Mouse (Mus musculus): ENCODE measurements around the gene Hist1h2bb. TPM values are rescaled to one million over a fixed set of nuclear protein-coding genes. Genes with fewer than 3 reads are reported as not detected.
"Not testable (repeated sequence)": the region's sequence is repeated elsewhere in the genome, so short reads cannot be mapped to it uniquely, and the experiment has no call there.

Gene Hist1h2bb
- total RNA-seq, 2 experiments from 2014 or later = 79.4 to 1,638 TPM

GRCm38 (mm10) chr13:23760972-23761864 lies 14.7 kb downstream of the Hist1h2bb start, which contains the start of gene Hist1h4a:
Gene Hist1h4a, minus strand, starts transcription at chr13:23761230.
- peak; percentile 29 for ATAC-seq (replicated peaks; ENCODE audit: low FRiP score, poor library complexity, severe bottlenecking)

- ATAC-seq (replicated peaks; ENCODE audit: low FRiP score, poor library complexity, severe bottlenecking) = peak; percentile 61
Measured at GRCm38 (mm10) chr13:23761871-23762821, 15.6 kb downstream of the Hist1h2bb start, which contains the start of gene Hist1h3a. Gene Hist1h3a, minus strand, starts transcription at chr13:23762386.

- ATAC-seq (replicated peaks; ENCODE audit: low FRiP score, poor library complexity, severe bottlenecking) = no peak
Measured at GRCm38 (mm10) chr13:23763242-23763585, 16.7 kb downstream of the Hist1h2bb start.

- peak; percentile 65 for ATAC-seq (replicated peaks; ENCODE audit: low FRiP score, poor library complexity, severe bottlenecking)
Measured at GRCm38 (mm10) chr13:23763586-23764323, 17.2 kb downstream of the Hist1h2bb start, which contains the start of gene Hist1h1a. Gene Hist1h1a, plus strand, starts transcription at chr13:23763666.

- peak; percentile 27; the same call in 1 of the 2 replicates for ATAC-seq (replicated peaks; ENCODE audit: low FRiP score, poor library complexity, severe bottlenecking)
Measured at GRCm38 (mm10) chr13:23764324-23765171, 18.0 kb downstream of the Hist1h2bb start.

- ATAC-seq (replicated peaks; ENCODE audit: low FRiP score, poor library complexity, severe bottlenecking) = no peak
Measured at GRCm38 (mm10) chr13:23765172-23765513, 18.6 kb downstream of the Hist1h2bb start.

- no peak for ATAC-seq (replicated peaks; ENCODE audit: low FRiP score, poor library complexity, severe bottlenecking)
Measured at GRCm38 (mm10) chr13:23766772-23767171, 20.2 kb downstream of the Hist1h2bb start.

- ATAC-seq (replicated peaks; ENCODE audit: low FRiP score, poor library complexity, severe bottlenecking) = no peak
Measured at GRCm38 (mm10) chr13:23768834-23769397, 22.4 kb downstream of the Hist1h2bb start.

- not testable (repeated sequence) for ATAC-seq (replicated peaks; ENCODE audit: low FRiP score, poor library complexity, severe bottlenecking)
Measured at GRCm38 (mm10) chr13:23769613-23770012, 23.1 kb downstream of the Hist1h2bb start, which contains the start of gene Trim38. Gene Trim38, plus strand, starts transcription at chr13:23769913.

GRCm38 (mm10) chr13:23772561-23773313 lies 26.2 kb downstream of the Hist1h2bb start:
- ATAC-seq (replicated peaks; ENCODE audit: low FRiP score, poor library complexity, severe bottlenecking) = peak; percentile 98

GRCm38 (mm10) chr13:23778339-23778738 lies 31.8 kb downstream of the Hist1h2bb start:
- 0 out of 2 replicates have a peak, but pooled peaks have one; percentile 53 for ATAC-seq (replicated peaks; ENCODE audit: low FRiP score, poor library complexity, severe bottlenecking)

GRCm38 (mm10) chr13:23779025-23779424 lies 32.5 kb downstream of the Hist1h2bb start:
- ATAC-seq (replicated peaks; ENCODE audit: low FRiP score, poor library complexity, severe bottlenecking) = no peak

- peak; percentile 87 for ATAC-seq (replicated peaks; ENCODE audit: low FRiP score, poor library complexity, severe bottlenecking)
Measured at GRCm38 (mm10) chr13:23792520-23792919, 46.0 kb downstream of the Hist1h2bb start.

Other genes with a start within 250 kb of the Hist1h2bb start
Only the 30 nearest of the 37 such genes appear.
- 14.6 and 16.7 TPM in 2 replicates for gene Hist1h1d, start 193.5 kb upstream of the Hist1h2bb start, total RNA-seq (2015; ENCODE audit: low replicate concordance)
- 170 and 238 TPM in 2 replicates for gene Hist1h1d, start 193.5 kb upstream of the Hist1h2bb start, total RNA-seq (2017; ENCODE audit: low replicate concordance)
- 37.3 and 49.5 TPM in 2 replicates for gene Hist1h3e, start 184.4 kb upstream of the Hist1h2bb start, total RNA-seq (2015; ENCODE audit: low replicate concordance)
- 84.7 and 92.0 TPM in 2 replicates for gene Hist1h3e, start 184.4 kb upstream of the Hist1h2bb start, total RNA-seq (2017; ENCODE audit: low replicate concordance)
- 1.7 TPM in 1 of 2 replicates, not detected in the other for gene Hist1h2ae, start 175.5 kb upstream of the Hist1h2bb start, total RNA-seq (2015; ENCODE audit: low replicate concordance)
- gene Hist1h2ae, start 175.5 kb upstream of the Hist1h2bb start, total RNA-seq (2017; ENCODE audit: low replicate concordance) = 122 and 175 TPM in 2 replicates
- gene Hist1h2bg, start 175.3 kb upstream of the Hist1h2bb start, total RNA-seq (2015; ENCODE audit: low replicate concordance) = 170 and 206 TPM in 2 replicates
- 470 and 670 TPM in 2 replicates for gene Hist1h2bg, start 175.3 kb upstream of the Hist1h2bb start, total RNA-seq (2017; ENCODE audit: low replicate concordance)
- gene Hist1h2bf, start 172.5 kb upstream of the Hist1h2bb start, total RNA-seq (2015; ENCODE audit: low replicate concordance) = 208 and 222 TPM in 2 replicates
- 253 and 407 TPM in 2 replicates for gene Hist1h2bf, start 172.5 kb upstream of the Hist1h2bb start, total RNA-seq (2017; ENCODE audit: low replicate concordance)
- gene Hist1h2ad, start 172.4 kb upstream of the Hist1h2bb start, total RNA-seq (2015; ENCODE audit: low replicate concordance) = not detected in 2 replicates
- 370 and 678 TPM in 2 replicates for gene Hist1h2ad, start 172.4 kb upstream of the Hist1h2bb start, total RNA-seq (2017; ENCODE audit: low replicate concordance)
- 52.8 and 69.6 TPM in 2 replicates for gene Hist1h3d, start 171.0 kb upstream of the Hist1h2bb start, total RNA-seq (2015; ENCODE audit: low replicate concordance)
- 50.4 and 63.8 TPM in 2 replicates for gene Hist1h3d, start 171.0 kb upstream of the Hist1h2bb start, total RNA-seq (2017; ENCODE audit: low replicate concordance)
- gene Hist1h4d, start 165.1 kb upstream of the Hist1h2bb start, total RNA-seq (2015; ENCODE audit: low replicate concordance) = 243 and 262 TPM in 2 replicates
- gene Hist1h4d, start 165.1 kb upstream of the Hist1h2bb start, total RNA-seq (2017; ENCODE audit: low replicate concordance) = 403 and 449 TPM in 2 replicates
- gene Hist1h2be, start 125.6 kb upstream of the Hist1h2bb start, total RNA-seq (2015; ENCODE audit: low replicate concordance) = 6.7 and 17.6 TPM in 2 replicates
- gene Hist1h2be, start 125.6 kb upstream of the Hist1h2bb start, total RNA-seq (2017; ENCODE audit: low replicate concordance) = 69.9 and 74.3 TPM in 2 replicates
- 468 and 530 TPM in 2 replicates for gene Hist1h1e, start 124.2 kb upstream of the Hist1h2bb start, total RNA-seq (2015; ENCODE audit: low replicate concordance)
- 717 and 954 TPM in 2 replicates for gene Hist1h1e, start 124.2 kb upstream of the Hist1h2bb start, total RNA-seq (2017; ENCODE audit: low replicate concordance)
- 5.6 and 12.3 TPM in 2 replicates for gene Hist1h2ac, start 62.8 kb upstream of the Hist1h2bb start, total RNA-seq (2015; ENCODE audit: low replicate concordance)
- 55.5 and 70.6 TPM in 2 replicates for gene Hist1h2ac, start 62.8 kb upstream of the Hist1h2bb start, total RNA-seq (2017; ENCODE audit: low replicate concordance)
- 44.9 and 49.2 TPM in 2 replicates for gene Hist1h2bc, start 62.5 kb upstream of the Hist1h2bb start, total RNA-seq (2015; ENCODE audit: low replicate concordance)
- 164 and 206 TPM in 2 replicates for gene Hist1h2bc, start 62.5 kb upstream of the Hist1h2bb start, total RNA-seq (2017; ENCODE audit: low replicate concordance)
- not detected in 2 replicates for gene Hist1h1t, start 50.9 kb upstream of the Hist1h2bb start, total RNA-seq (2015; ENCODE audit: low replicate concordance)
- gene Hist1h1t, start 50.9 kb upstream of the Hist1h2bb start, total RNA-seq (2017; ENCODE audit: low replicate concordance) = 1.9 and 2.0 TPM in 2 replicates
- 59.8 and 77.5 TPM in 2 replicates for gene Hist1h4c, start 48.3 kb upstream of the Hist1h2bb start, total RNA-seq (2015; ENCODE audit: low replicate concordance)
- 249 and 402 TPM in 2 replicates for gene Hist1h4c, start 48.3 kb upstream of the Hist1h2bb start, total RNA-seq (2017; ENCODE audit: low replicate concordance)
- gene Hfe, start 35.9 kb upstream of the Hist1h2bb start, total RNA-seq (2015; ENCODE audit: low replicate concordance) = 5.0 and 17.9 TPM in 2 replicates
- 2.0 and 4.5 TPM in 2 replicates for gene Hfe, start 35.9 kb upstream of the Hist1h2bb start, total RNA-seq (2017; ENCODE audit: low replicate concordance)
- 188 and 215 TPM in 2 replicates for gene Hist1h1c, start 7.9 kb upstream of the Hist1h2bb start, total RNA-seq (2015; ENCODE audit: low replicate concordance)
- 1,447 and 1,942 TPM in 2 replicates for gene Hist1h1c, start 7.9 kb upstream of the Hist1h2bb start, total RNA-seq (2017; ENCODE audit: low replicate concordance)
- gene Hist1h3c, start 1.1 kb upstream of the Hist1h2bb start, total RNA-seq (2015; ENCODE audit: low replicate concordance) = 41.1 and 59.8 TPM in 2 replicates
- 178 and 330 TPM in 2 replicates for gene Hist1h3c, start 1.1 kb upstream of the Hist1h2bb start, total RNA-seq (2017; ENCODE audit: low replicate concordance)
- gene Hist1h2ab, start 4.4 kb downstream of the Hist1h2bb start, total RNA-seq (2015; ENCODE audit: low replicate concordance) = 12.5 and 24.5 TPM in 2 replicates
- gene Hist1h2ab, start 4.4 kb downstream of the Hist1h2bb start, total RNA-seq (2017; ENCODE audit: low replicate concordance) = 1,181 and 1,326 TPM in 2 replicates
- 179 and 183 TPM in 2 replicates for gene Hist1h3b, start 5.5 kb downstream of the Hist1h2bb start, total RNA-seq (2015; ENCODE audit: low replicate concordance)
- 251 and 270 TPM in 2 replicates for gene Hist1h3b, start 5.5 kb downstream of the Hist1h2bb start, total RNA-seq (2017; ENCODE audit: low replicate concordance)
- 50.5 and 52.2 TPM in 2 replicates for gene Hist1h4b, start 10.3 kb downstream of the Hist1h2bb start, total RNA-seq (2015; ENCODE audit: low replicate concordance)
- gene Hist1h4b, start 10.3 kb downstream of the Hist1h2bb start, total RNA-seq (2017; ENCODE audit: low replicate concordance) = 150 and 446 TPM in 2 replicates
- gene Hist1h4a, start 14.5 kb downstream of the Hist1h2bb start, total RNA-seq (2015; ENCODE audit: low replicate concordance) = 15.4 and 15.7 TPM in 2 replicates
- gene Hist1h4a, start 14.5 kb downstream of the Hist1h2bb start, total RNA-seq (2017; ENCODE audit: low replicate concordance) = 211 and 254 TPM in 2 replicates
- gene Hist1h3a, start 15.7 kb downstream of the Hist1h2bb start, total RNA-seq (2015; ENCODE audit: low replicate concordance) = 26.3 and 29.6 TPM in 2 replicates
- gene Hist1h3a, start 15.7 kb downstream of the Hist1h2bb start, total RNA-seq (2017; ENCODE audit: low replicate concordance) = 171 and 175 TPM in 2 replicates
- 106 and 128 TPM in 2 replicates for gene Hist1h1a, start 16.9 kb downstream of the Hist1h2bb start, total RNA-seq (2015; ENCODE audit: low replicate concordance)
- gene Hist1h1a, start 16.9 kb downstream of the Hist1h2bb start, total RNA-seq (2017; ENCODE audit: low replicate concordance) = 1,089 and 2,054 TPM in 2 replicates
- not detected in 2 replicates for gene Trim38, start 23.2 kb downstream of the Hist1h2bb start, total RNA-seq (2015; ENCODE audit: low replicate concordance)
- gene Trim38, start 23.2 kb downstream of the Hist1h2bb start, total RNA-seq (2017; ENCODE audit: low replicate concordance) = not detected in 2 replicates
- not detected in 2 replicates for gene Slc17a2, start 60.3 kb downstream of the Hist1h2bb start, total RNA-seq (2015; ENCODE audit: low replicate concordance)
- not detected in 2 replicates for gene Slc17a2, start 60.3 kb downstream of the Hist1h2bb start, total RNA-seq (2017; ENCODE audit: low replicate concordance)
- not detected in 2 replicates for gene Slc17a3, start 92.7 kb downstream of the Hist1h2bb start, total RNA-seq (2015; ENCODE audit: low replicate concordance)
- gene Slc17a3, start 92.7 kb downstream of the Hist1h2bb start, total RNA-seq (2017; ENCODE audit: low replicate concordance) = not detected in 2 replicates
- gene Slc17a1, start 121.0 kb downstream of the Hist1h2bb start, total RNA-seq (2015; ENCODE audit: low replicate concordance) = not detected in 2 replicates
- not detected in 2 replicates for gene Slc17a1, start 121.0 kb downstream of the Hist1h2bb start, total RNA-seq (2017; ENCODE audit: low replicate concordance)
- gene Slc17a4, start 168.3 kb downstream of the Hist1h2bb start, total RNA-seq (2015; ENCODE audit: low replicate concordance) = not detected in 2 replicates
- 0.56 TPM in 1 of 2 replicates, not detected in the other for gene Slc17a4, start 168.3 kb downstream of the Hist1h2bb start, total RNA-seq (2017; ENCODE audit: low replicate concordance)
- not detected in 2 replicates for gene Hist1h2ba, start 187.4 kb downstream of the Hist1h2bb start, total RNA-seq (2015; ENCODE audit: low replicate concordance)
- gene Hist1h2ba, start 187.4 kb downstream of the Hist1h2bb start, total RNA-seq (2017; ENCODE audit: low replicate concordance) = not detected in 2 replicates
- not detected in 2 replicates for gene Hist1h2aa, start 187.7 kb downstream of the Hist1h2bb start, total RNA-seq (2015; ENCODE audit: low replicate concordance)
- not detected in 2 replicates for gene Hist1h2aa, start 187.7 kb downstream of the Hist1h2bb start, total RNA-seq (2017; ENCODE audit: low replicate concordance)

All from erythroblast, adult 5-6 weeks (primary cell).